Mouse (Mus musculus) liver, embryonic 14.5 days (tissue): ENCODE results near the gene Olfr543.

Experiments used
- CTCF ChIP-seq: IDR thresholded peaks from 2 replicates; pipeline ENCODE4 v1.5.1; 2016; ENCODE audit warnings: antibody characterized with exemption, low read depth, control low read depth
- EP300 ChIP-seq: IDR thresholded peaks from 2 replicates; pipeline ENCODE4 v1.6.1; 2016; ENCODE audit warnings: antibody characterized with exemption, low read depth

GRCm38 (mm10) chr7:102476601-102477000 is 4.9 kb downstream of the Olfr543 start:
- TF ChIP-seq EP300: no peak
- no peak for TF ChIP-seq CTCF
